Mouse (Mus musculus): ENCODE measurements around the gene Zbtb9. TPM values are rescaled to one million over a fixed set of nuclear protein-coding genes. Genes with fewer than 3 reads are reported as not detected.

Gene Zbtb9
- polyA plus RNA-seq, 3 experiments from 2014 or later = 9.0 to 11.1 (median 9.3) TPM

DNA sequence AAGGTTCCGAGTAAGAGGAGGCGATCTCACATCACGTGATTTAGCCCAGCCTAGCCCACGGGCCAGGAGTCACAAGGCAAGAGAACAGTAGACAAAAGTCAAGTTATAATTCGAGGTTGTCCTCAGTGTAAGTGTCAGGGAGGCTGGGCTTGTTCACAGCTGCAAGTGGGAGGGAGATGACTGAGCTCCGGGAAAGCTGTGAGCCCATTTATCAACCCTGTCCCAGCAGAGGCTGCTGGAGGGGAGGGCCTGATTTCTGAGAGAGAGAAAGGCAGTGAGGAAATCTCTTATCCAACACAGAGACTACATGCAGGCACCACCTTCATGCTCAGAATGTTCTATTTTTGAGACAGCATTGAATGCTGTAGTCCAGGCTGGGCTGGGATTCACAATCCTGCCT is 39.9 kb downstream of the Zbtb9 start:
- ATAC-seq = no peak

DNA sequence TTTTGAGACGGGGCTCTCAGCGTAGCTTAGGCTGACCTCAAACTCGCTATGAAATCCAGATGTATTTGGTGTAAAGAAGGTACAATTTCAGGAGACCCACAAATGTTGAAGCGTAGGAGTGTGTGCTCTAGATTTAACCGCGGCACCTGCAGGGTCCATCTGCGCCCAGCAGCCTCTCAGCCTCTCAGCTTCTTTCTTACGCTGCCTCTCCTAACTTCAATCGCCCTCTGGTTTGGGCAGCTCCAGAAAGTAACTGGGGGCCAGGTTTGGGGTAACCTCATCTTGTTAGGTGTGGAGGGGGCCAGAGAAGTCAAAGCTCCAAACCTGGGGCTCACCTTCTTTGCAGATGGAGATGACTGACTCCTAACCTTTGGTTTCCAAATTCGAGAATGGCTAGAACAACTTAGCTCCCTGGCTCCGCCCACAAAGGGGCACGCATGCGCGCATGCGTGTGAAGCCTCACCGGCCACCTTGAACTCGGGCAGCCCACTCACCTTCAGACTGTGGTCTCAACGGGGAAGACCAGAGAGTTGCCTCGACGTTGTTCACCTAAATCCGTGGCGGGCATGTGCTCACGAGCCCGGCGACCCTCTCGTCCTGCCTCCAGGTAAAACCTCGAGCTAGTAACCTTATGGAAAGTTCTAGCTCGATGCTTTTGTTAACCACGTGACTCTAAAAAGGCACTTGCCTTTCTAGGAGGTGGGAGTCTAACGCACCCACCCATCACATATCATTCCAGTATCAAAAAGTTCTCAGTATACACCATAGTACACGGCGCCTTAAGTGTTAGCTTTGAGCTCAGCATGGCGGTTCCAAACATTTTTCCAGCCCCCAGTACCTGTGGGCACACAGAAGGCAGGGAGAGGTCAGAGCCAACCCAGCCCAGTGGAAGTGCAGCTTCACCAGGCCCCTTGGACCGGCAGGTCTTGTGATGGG is 44.9 kb downstream of the Zbtb9 start:
- peak; percentile 87 for ATAC-seq

DNA sequence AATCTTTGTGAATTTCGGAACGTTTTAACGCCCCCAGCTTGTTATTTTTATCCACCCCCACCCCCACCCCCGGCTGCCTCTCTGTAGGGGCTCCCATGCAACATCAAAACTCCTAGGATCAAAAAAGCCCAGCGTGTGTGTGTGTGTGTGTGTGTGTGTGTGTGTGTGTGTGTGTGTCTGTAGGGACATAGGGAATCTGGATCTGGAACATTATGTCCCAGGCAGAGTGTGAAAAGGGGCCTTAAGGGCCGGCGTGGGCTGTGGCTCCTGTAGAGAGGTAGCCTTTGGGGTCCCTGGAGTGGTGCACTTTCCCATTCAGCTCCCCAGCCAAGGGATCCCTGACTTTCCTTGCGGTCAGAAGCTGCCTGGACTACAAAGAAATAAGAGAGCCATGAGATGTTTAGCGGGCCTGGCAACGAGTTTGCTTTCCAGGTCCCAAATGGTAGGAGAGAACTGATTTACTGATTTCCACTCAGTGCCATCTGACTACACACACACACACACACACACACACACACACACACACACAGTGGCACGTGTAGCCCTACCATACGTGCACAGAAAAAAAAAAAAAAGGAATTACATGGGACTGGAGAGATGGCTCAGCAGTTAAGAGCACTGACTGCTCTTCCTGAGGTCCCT is 45.7 kb downstream of the Zbtb9 start:
- no peak for ATAC-seq

DNA sequence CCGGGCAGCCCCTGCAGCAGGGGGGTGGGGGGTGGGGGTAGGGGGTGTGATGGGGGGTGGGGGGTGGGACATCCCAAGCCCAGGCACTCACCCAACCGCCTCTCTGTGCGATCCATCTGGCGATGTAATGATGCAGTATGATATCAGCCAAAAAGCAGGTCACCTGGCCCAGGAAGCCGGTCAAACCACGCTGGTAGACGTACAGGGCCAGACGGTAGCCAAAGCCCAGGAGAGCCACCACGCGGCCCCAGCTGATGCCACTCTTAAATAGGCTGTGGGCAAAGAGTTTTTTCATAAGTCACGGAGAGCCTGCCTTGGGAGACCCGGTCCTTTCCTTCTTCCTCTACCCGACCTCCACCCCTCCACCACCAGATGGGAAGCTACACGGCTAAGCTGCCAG is 48.1 kb downstream of the Zbtb9 start:
- no peak for ATAC-seq

DNA sequence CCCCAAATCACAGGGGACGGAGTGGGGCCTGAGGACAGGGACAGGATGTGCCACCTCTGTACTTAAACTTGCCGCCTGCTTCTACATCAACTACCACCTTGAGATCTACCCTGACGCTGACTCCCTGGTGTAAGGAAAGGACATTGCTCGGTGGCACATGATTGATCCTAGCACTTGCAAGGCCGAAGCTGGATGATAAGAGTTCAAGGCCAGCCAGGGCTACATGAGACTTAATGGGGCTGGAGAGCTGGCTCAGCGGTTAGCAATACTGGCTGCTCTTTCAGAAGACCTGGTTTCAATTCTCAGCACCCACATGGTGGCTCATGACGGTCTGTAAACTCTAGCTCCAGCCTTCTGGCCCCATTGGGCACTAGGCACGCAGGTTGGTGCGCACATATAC is 48.8 kb downstream of the Zbtb9 start:
- no peak for ATAC-seq

DNA sequence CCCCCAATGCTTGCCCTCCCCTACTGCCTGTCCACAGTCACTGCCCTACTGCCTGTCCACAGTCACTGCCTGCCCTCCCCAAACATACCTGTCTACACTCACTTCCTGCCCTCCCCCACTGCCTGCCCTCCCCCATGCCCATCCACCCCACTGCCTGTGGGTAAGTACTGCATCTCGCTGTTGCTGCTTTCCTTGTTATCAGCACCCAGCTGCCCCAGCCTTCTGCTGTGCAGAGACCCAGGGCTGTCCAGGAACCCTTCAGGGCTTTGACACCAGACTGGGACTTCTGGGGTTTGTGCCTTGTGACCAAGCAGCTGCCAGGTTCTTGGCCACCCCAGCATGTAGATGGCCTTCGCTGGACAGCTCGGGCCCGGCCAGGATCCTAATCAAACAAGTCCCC is 50.4 kb downstream of the Zbtb9 start:
- ATAC-seq = no peak

DNA sequence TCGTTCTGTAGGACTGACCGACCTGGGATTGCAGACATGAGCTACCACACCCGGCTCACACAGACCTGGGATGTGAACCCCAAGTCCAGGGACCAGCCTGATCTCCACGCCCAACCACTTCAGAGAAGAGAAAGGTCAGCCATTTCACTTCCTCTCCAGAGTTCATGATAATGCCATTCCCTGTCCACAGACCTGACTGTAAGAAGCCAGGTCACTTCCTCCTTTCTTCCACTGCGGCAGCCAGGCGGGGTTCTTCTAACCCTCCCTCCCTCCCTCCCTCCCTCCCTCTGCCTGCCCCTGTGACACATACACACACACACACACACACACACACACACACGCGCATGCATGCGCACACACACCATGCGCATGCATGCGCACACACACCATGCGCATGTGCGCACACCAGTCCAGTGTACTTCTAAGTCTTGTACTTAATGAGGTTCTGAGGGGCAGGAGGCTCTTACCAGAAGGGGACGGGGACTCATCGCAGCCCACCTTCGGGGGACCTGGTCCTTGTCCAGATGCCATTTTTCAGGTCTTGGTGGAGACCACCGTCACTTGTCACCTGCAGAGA is 52.4 kb downstream of the Zbtb9 start:
- no peak for ATAC-seq

DNA sequence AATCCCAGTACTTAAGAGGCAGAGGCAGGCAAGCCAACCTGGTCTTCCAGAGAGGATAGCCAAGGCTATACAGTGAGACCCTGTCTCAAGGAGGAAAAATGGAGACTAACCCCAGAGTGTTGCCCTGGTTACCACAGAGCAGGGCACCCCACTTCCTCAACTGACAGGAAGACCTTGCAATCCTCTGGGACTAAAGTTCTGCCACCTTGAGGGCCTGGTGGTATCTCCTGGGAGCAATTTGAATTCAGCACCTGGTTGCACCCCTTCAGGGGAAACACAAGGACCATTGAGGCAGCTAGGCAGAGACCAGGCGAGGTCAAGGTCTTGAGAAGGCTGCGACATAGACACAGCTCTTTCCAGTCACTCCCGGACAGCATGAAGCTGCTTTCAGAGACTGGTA is 53.0 kb downstream of the Zbtb9 start:
- no peak for ATAC-seq

DNA sequence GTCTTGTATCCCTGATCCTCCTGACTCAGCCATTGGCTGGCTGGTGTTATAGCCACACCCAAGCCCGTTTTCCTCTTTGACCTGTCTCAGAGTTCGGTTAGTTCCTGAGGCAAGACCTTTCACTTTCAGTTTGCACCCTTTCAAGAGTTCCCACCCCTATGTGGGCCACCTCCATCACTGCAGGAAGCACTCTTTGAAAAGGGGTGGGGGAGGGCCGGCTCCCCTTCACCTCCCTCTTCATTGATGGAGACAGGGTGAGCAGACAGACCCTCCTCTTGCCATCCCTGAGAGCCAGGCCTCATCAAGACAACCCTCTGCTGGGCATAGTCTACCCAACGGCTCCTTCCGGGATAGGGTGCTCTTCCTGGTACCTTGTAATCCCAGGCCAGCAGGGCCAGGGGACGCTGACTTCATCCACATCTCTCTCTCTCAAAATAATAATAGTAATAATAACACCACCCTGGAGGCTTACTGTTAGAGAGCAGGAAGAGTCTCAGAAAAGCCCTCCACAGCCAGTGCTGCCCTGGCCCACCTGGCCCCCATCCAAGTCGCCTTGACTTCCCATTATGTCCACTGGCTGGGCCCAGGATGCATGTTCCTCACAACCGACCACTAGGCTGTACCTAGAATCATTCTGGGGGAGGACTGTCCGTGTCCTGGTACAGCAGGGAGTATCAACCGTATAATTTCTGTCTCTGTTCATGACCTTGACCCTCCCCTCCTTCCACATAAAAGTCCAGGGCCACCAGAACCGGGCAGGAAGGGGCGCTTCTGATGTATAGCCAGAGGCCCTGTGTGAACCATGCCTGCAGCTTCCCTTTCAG is 54.7 kb downstream of the Zbtb9 start:
- peak; percentile 97 for ATAC-seq

DNA sequence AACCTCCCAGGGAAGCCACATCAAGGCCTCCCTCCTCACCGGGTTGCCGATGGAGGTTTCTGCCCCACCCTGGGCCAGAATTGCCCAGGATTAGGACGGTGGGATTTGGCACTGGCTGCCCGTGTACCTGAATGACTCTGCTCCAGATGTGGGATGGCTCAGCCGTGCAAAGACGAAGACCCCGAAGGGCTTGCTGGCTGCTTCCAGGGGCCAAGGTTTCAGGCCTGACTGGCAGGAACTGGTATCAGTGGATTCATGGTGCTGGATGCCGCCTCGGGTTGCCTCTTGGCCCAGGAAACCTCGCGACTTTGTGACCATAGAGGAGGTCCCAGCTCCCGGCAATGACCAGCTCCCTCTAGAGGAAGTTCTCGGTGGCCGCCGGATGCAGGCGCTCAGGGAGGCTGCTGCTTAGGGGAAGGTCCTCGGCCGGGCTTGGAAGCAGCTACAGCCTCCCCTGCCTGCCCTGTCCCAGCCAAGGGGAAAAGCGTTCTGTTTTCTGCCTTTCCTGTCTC is 55.4 kb downstream of the Zbtb9 start:
- peak; percentile 74 for ATAC-seq

DNA sequence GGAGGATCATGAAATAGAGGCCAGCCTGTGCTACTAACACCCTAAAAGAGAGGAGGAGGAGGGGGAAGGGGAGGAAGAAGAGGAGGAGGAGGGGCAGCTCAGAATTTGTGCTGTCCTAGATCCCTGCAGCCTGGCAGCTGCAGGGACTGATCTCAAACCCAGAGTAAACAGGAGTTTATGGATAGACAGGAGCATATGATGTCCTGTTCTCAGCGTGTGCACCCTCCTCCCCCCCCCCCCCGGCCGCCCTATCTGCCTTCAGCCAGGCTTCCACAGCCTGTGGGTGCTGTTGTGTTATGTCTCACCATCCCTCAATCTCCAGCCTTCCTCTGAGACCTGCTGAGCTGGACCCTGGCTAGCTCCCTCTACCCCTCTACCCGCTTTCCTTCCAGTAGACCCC is 55.9 kb downstream of the Zbtb9 start, which contains the start of gene Bak1:
Bak1 (minus strand) TSS at position 101 of the 400 bp plus-strand sequence.
- no peak for ATAC-seq

DNA sequence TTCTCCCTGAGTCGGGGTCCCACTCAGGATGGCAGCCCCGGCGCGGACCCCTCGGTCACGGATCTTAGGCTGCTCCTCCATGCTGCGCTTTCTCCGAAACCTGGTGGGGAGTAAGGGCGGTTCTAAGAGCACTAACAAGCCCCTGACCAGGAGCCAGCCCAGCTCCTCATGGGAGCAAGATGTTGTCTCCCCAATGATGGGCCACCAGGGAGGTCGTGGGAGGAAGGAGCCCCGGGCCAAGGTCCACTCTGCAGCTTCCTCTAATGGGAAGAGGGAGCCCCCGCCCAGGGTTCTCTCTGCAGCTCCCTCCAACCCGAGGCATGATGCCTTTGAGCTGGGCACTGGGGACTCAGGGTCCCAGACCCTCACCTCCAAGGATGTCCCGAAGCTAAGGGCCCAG is 56.5 kb downstream of the Zbtb9 start:
- ATAC-seq = no peak

DNA sequence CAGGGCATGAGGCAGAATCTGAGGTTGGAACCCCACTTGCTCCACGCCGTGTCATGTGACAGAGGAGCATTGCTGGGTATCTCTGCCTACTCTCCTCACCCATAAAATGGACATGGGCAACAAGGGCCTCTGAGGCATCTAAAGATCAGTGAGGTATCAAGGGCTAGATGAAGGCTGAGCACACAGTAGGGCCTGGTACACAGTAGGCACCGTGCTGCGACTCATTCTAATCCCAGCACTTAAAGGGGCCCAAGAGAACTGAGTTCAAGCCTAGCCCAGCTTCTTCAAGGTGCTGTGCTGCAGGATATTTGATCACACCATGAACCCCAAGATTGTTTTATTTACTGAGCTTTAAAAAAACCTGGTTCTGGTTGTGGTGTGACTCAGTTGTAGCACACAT is 57.9 kb downstream of the Zbtb9 start:
- ATAC-seq = no peak

DNA sequence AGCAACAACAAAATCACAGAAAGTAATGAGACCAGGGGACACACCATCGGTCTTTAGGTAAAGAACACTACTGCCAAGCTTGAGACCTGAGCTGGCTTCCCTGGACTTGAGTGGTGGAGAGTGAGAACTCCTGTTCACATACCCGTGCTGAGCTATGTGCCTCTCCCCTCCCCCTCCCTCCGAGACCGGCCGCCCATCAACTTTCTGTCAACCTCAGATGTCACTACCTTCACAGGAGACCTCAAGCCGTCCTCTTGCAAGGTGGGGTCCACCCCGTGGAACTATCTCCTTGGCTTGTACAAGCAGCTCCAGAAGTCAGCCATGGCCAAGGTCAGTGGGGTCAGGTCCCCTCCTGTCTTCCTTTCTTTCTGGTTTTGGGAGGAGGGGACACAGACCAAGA is 59.4 kb downstream of the Zbtb9 start:
- ATAC-seq = no peak

DNA sequence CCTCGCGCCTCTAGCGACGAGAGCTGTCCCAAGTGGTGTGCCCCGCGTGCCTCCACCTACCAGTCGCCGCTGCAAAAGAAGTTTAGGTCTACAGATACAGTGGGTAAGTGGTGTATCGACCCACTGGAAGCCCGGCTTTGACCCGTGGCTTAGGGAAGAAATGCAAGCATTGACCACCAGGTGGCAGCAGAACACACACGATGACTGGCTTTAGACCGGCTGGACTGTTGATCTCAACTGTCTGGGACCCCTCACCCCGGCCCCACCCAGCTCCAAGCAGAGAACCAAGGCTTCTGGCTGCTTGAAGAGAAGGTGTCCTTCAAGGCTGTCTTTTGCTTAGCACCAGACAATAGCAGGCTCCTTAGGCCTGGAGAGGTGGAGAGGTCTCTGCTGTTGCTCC is 59.9 kb downstream of the Zbtb9 start:
- no peak for ATAC-seq

DNA sequence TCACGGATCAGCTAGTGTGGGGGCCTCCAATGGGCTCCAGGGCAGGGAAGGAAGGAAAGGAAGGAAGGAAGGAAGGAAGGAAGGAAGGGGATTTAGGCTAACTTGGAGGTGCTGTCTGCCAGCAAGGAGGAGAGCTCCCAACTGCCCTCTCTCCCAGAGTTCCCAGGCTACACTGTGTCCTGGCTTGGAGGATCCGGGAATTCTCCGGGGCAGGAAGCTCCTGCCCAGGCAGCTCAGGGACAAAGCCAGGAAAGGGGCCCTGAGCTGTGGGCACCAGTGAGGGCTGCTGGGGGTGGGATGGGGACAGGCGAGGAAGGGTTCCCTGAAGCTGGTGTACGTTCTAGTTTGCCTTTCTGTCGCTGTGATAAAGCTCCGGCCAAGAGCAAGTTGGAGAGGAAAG is 63.5 kb downstream of the Zbtb9 start:
- ATAC-seq = no peak

DNA sequence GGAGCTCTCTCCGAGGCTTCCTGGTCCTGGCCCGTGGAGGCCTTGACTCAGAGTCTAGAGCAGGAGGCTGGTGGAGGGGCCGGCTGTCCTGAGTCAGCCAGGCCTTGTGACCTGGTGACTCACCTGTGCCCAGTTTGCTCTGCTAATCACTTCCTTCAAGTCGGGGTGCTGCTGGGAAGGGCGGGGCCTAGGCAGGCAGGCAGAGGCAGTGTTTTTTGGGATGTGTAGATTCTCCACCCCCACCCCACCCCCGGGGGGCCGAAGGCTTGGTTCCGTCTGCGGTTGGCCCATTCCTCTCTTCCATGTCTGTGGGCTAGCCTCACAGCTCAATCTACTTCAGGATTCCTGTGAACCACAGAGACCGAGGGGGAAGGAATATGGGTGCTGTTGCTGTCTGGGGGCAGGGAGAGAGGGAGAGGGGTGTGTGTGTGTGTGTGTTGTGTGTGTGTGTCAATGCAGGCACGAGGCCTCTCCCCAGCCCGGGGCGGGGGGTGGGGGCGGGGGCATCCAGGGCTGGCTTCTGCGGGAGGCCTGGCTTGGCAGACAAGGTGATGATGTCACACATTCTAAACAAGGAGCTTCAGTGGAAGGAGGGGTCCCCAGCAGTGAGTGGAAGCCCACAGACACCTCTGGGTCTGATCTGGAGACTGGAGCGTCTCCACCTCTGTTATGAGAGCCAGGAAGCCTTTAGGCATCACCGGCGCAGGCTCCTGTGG is 65.5 kb downstream of the Zbtb9 start:
- ATAC-seq = no peak

DNA sequence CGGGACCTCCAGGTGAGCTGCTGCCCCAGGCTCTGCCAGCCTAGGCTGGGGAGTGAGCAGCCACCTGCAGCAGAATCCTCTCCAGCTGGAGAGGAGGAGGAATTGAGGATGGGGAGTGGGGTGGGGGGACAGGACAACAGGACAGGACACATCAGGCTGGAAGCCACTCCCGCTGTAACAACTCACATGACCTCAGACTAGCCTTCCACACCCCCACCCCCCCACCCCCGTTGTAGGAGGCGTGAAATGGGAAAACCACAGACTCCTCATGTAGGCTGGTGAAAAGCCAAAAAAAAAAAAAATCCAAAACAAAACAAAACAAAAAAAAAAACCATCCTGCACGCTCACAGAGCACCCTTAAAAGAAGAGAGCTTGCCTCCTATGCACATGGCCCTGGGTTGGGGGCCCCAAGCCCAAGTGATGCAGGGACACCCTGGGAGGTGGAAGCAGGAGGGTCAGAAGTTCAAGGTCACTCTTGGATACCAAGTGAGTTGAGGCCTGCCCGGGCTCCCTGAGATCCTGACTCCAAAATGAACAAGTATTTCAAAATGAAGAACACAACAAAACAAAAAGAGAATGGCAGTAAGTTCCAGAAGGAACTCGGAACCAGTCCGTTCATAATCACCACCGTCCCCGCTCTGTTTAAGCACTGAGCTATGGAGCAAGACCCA is 66.6 kb downstream of the Zbtb9 start:
- ATAC-seq = no peak

DNA sequence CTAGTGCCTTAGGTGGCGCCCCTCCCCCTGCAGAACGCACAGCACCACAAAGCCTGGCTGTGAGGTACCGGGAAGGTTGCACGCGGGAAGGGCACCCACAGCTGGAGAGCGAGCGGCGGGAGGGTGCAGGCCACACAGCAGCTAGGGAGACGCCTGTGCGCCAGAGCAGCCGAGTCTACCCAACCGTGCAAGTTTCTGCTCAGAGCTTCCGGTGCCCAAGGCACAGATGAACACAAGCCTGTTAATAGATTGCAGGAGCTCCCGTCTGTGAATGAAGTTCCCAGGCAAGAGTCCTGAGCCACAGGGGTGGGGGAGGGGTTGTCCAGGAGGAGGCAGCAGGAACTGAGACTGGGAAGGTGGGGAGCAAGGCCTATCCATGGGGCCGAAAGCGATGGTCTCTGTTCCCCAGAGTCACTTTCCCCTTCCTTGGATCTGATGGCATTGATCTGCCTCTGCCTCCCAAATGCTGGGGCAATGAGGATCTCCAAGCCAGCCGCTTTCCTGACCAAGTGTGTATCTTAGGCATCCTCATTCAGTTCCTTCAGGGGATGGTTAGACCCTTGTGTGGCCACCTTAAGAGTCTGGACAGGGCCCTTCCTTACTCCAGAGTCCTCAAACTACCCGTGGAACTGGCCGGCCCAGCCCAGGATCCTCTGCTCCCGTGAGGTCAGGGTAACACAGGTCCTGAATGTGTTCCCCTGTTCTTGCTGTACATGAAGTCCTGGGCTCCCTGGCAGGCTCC is 67.5 kb downstream of the Zbtb9 start:
- ATAC-seq = no peak

DNA sequence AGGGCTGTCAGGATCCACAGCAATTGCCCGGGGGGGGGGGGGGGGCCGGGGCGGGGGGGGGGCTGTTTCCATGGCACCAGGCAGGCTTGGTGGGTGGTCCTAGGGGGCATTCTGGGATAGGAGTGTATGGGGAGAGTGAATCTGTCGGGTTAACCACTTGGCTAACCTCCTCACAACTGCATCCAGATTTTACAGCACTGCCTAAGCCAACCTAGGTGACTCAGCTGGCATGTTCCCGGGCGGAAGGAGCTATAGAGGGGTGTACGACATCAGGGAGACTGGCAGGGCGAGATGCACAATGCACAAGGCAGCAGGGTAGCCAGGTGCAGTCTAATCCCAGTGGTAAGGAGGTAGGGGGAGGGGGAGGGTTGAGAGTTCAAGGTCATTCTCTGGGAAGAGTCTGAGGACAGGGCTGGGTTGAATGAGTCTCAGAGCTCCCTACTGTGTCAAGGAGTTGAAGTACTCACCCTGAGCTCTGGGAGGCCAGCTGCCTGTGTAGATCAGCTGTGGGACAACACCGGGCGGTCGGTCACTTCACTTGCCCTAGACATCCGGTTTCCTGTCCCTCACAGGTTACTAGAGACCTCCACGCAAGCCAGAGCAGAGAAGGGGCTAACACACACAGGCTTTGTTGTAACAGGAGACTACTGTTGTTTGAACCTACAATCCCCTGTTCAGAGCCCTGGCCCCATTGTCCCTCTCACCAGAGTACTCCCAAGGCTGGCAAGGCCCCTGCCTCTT is 68.2 kb downstream of the Zbtb9 start:
- ATAC-seq = no peak
